Mouse (Mus musculus): ENCODE measurements around the gene Cfl1.
"Not testable (repeated sequence)": the region's sequence is repeated elsewhere in the genome, so short reads cannot be mapped to it uniquely, and the experiment has no call there.

Gene Cfl1

GRCm38 (mm10) chr19:5488878-5489571 is 1.2 kb upstream of the Cfl1 start:
- DNase-seq (ENCODE audit: extremely low spot score), result peak; percentile 98

- DNase-seq (ENCODE audit: extremely low spot score), result not testable (repeated sequence)
Measured at GRCm38 (mm10) chr19:5489721-5490120, 534 bp upstream of the Cfl1 start.

GRCm38 (mm10) chr19:5490898-5491708 is 848 bp downstream of the Cfl1 start:
- peak; percentile 77 for DNase-seq (ENCODE audit: extremely low spot score)

- DNase-seq (ENCODE audit: extremely low spot score), result no peak
Measured at GRCm38 (mm10) chr19:5492641-5493040, 2.4 kb downstream of the Cfl1 start.

- DNase-seq (ENCODE audit: extremely low spot score), result not testable (repeated sequence)
Measured at GRCm38 (mm10) chr19:5493301-5493721, 3.1 kb downstream of the Cfl1 start.

GRCm38 (mm10) chr19:5494314-5494713 is 4.1 kb downstream of the Cfl1 start:
- no peak for DNase-seq (ENCODE audit: extremely low spot score)

GRCm38 (mm10) chr19:5495353-5496051 is 5.2 kb downstream of the Cfl1 start:
- DNase-seq (ENCODE audit: extremely low spot score), result no peak

GRCm38 (mm10) chr19:5496052-5496370 is 5.8 kb downstream of the Cfl1 start:
- no peak for DNase-seq (ENCODE audit: extremely low spot score)

GRCm38 (mm10) chr19:5500330-5500875 is 10.1 kb downstream of the Cfl1 start:
- DNase-seq (ENCODE audit: extremely low spot score), result no peak

- DNase-seq (ENCODE audit: extremely low spot score), result no peak
Measured at GRCm38 (mm10) chr19:5503687-5504086, 13.4 kb downstream of the Cfl1 start, which contains the start of gene 1700020D05Rik. Gene 1700020D05Rik, minus strand, starts transcription at chr19:5503787.

- peak; percentile 93 for DNase-seq (ENCODE audit: extremely low spot score)
Measured at GRCm38 (mm10) chr19:5510031-5511026, 20.1 kb downstream of the Cfl1 start, which contains the start of gene Snx32. Gene Snx32, minus strand, starts transcription at chr19:5510538.

GRCm38 (mm10) chr19:5511074-5511632 is 20.9 kb downstream of the Cfl1 start:
- DNase-seq (ENCODE audit: extremely low spot score), result peak; percentile 29

GRCm38 (mm10) chr19:5512091-5513004 is 22.1 kb downstream of the Cfl1 start:
- DNase-seq (ENCODE audit: extremely low spot score), result no peak

- DNase-seq (ENCODE audit: extremely low spot score), result no peak
Measured at GRCm38 (mm10) chr19:5513005-5513349, 22.7 kb downstream of the Cfl1 start.

- no peak for DNase-seq (ENCODE audit: extremely low spot score)
Measured at GRCm38 (mm10) chr19:5515840-5516777, 25.9 kb downstream of the Cfl1 start.

GRCm38 (mm10) chr19:5516906-5517505 is 26.8 kb downstream of the Cfl1 start:
- DNase-seq (ENCODE audit: extremely low spot score), result no peak

- DNase-seq (ENCODE audit: extremely low spot score), result no peak
Measured at GRCm38 (mm10) chr19:5518721-5519120, 28.5 kb downstream of the Cfl1 start.

- DNase-seq (ENCODE audit: extremely low spot score), result no peak
Measured at GRCm38 (mm10) chr19:5525204-5525603, 34.9 kb downstream of the Cfl1 start.
